Mouse (Mus musculus) limb, embryonic 13.5 days (tissue): ENCODE data around the gene Gm10762. TPM values are rescaled to one million over a fixed set of nuclear protein-coding genes. Genes with fewer than 3 reads are reported as not detected.
"Not testable (repeated sequence)": the region's sequence is repeated elsewhere in the genome, so short reads cannot be mapped to it uniquely, and the experiment has no call there.

Source experiments
- ATAC-seq: fragments of 200-750 bp; cut with Nextera tagmentation; 2 replicates; pipeline ENCODE4 v1.8.0; 2017; ENCODE audit warnings: low read depth, moderate number of reproducible peaks, moderate TSS enrichment; ENCODE audit not compliant: low FRiP score
- H3K27ac ChIP-seq: fragments of 300-500 bp; sonication (generic); 2 replicates; pipeline ENCODE4 v1.5.1; 2015; ENCODE audit warnings: inconsistent platforms, mild to moderate bottlenecking, moderate library complexity
- H3K27me3 ChIP-seq: fragments of 300-500 bp; sonication (generic); 2 replicates; pipeline ENCODE4 v1.6.1; 2015; ENCODE audit warnings: mild to moderate bottlenecking, inconsistent platforms
- H3K36me3 ChIP-seq: fragments of 300-500 bp; sonication (generic); 2 replicates; pipeline ENCODE4 v1.6.1; 2015; ENCODE audit warnings: inconsistent platforms, mild to moderate bottlenecking, moderate library complexity
- H3K4me1 ChIP-seq: fragments of 300-500 bp; sonication (generic); 2 replicates; pipeline ENCODE4 v1.6.1; 2015; ENCODE audit warnings: inconsistent platforms
- H3K4me2 ChIP-seq: fragments of 300-500 bp; sonication (generic); replicated peaks from 2 replicates; pipeline ENCODE4 v1.6.1; 2015; ENCODE audit warnings: inconsistent platforms, mild to moderate bottlenecking, moderate library complexity
- H3K4me3 ChIP-seq: fragments of 300-500 bp; sonication (generic); 2 replicates; pipeline ENCODE4 v1.5.1; 2015; ENCODE audit warnings: moderate library complexity, mild to moderate bottlenecking, inconsistent platforms
- H3K9ac ChIP-seq: fragments of 300-500 bp; sonication (generic); 2 replicates; pipeline ENCODE4 v1.6.1; 2015; ENCODE audit warnings: mild to moderate bottlenecking, inconsistent platforms
- H3K9me3 ChIP-seq: fragments of 300-500 bp; sonication (generic); 2 replicates; pipeline ENCODE4 v1.6.1; 2016; ENCODE audit warnings: inconsistent platforms
- WGBS: fragments of 180-500 bp; shearing (Covaris S2); methylation state at CpG from one replicate; pipeline ENCODE4 v1.1.7; 2015; 5-methylcytosine and 5-hydroxymethylcytosine counted together
- polyA plus RNA-seq: library from polyadenylated mRNA; unstranded; fragments of >200 nt; fragmentation: Nextera tagmentation; extraction: Ambion mirVana; gene quantifications from 2 replicates; pipeline ENCODE4 v1.2.1, GENCODE M21; 2015

Gm10762 gene
- polyA plus RNA-seq, result 21.3 and 21.5 TPM in 2 replicates

DNA sequence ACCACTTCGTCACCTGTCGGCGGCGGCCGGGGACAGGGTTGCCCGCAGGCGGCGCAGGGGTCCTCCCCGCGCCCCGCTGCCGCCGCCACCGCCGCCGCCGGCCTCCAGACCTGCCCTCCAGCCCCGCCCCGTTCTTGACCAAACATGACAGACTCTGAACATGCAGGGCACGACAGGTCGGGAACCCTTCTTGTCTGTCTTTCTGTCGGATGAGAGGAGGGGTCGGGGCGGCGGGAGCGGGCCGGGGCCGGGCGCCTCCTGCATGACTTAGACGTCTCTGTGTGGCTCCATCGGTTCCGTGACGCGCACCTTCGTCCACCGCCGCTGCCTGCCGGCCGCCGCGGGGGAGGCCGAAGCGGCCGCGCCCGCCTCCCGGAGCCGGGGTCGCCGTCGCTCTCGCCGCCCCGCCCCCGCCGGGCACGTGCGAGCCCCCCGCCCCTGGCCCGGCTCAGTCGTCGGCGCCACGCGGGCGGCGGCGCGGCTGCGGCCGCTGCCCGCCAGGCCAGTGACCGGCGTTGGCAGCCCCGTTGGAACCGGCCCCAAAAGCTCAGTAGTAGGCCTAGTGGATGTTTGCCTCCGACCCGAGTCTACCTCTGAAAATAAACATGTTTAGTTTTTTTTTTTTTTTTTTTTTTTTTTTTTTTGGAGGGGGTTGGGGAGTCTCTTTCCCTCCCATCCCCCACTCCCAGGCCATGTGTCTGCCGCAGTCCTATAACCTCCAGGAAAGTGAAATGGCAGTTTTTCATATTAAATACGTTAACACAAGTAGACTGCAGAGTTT is at the start of gene Gm10762:
Gene Gm10762, minus strand, starts transcription at position 65 of the 781 bp plus-strand sequence.
- no peaks in the 10 kb centered on the region for H3K27me3 ChIP-seq
- peak; percentile 79 for ATAC-seq
- no peaks in the 10 kb centered on the region for H3K9me3 ChIP-seq
- H3K4me2 ChIP-seq, result peak within 1 kb of the TSS; percentile 58
- under 1% methylated on average over 79 of the region's 80 CpGs for WGBS
- peaks cover 12% of the 10 kb centered on the region for H3K4me1 ChIP-seq
- no peaks in the 10 kb centered on the region for H3K36me3 ChIP-seq
- H3K9ac ChIP-seq, result peak within 1 kb of the TSS; percentile 100
- peak within 1 kb of the TSS; percentile 88 for H3K4me3 ChIP-seq
- peak within 1 kb of the TSS; percentile 100 for H3K27ac ChIP-seq

- WGBS, result 70% methylated on average over 2 of the region's 2 CpGs
- ATAC-seq, H3K27ac ChIP-seq, H3K4me3 ChIP-seq, H3K27me3 ChIP-seq, H3K4me1 ChIP-seq, H3K36me3 ChIP-seq, H3K9me3 ChIP-seq, H3K4me2 ChIP-seq, H3K9ac ChIP-seq: not testable (repeated sequence)
Measured at GRCm38 (mm10) chr2:129008867-129009266, 41.3 kb upstream of the Gm10762 start.

DNA sequence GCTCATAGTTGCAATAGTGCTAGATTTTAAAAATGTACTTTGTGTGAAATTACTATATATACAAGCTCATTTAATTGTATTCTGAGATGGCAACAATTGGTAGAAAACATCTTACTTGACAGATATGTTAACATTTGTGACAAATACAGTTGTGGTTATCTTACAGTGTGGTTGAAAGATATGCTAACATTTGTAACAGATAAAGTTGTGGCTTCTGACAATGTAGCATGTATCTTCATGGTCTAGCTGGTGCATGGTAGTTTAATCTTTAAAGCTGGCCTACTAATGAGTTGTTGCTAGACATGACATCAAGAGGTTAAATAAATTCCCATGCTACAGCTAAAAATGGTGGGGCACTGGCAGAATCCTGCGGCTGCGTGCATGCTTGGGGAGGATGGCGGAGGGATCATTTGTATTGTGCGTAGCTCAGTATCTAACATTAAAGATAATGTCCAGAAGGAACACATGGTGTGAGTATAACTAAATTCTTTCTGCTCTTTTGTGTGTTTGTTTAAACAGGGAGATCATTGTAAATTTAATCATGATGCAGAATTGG is 38.7 kb upstream of the Gm10762 start:
- H3K36me3 ChIP-seq, result no peaks in the 10 kb centered on the region
- no peak overlapping the region for H3K9ac ChIP-seq
- ATAC-seq, result no peak
- H3K4me2 ChIP-seq, result no peak overlapping the region
- H3K27me3 ChIP-seq, result no peaks in the 10 kb centered on the region
- H3K4me1 ChIP-seq, result no peaks in the 10 kb centered on the region
- no peak overlapping the region for H3K27ac ChIP-seq
- 77% methylated on average over 4 of the region's 4 CpGs for WGBS
- H3K4me3 ChIP-seq, result no peak overlapping the region
- H3K9me3 ChIP-seq, result no peaks in the 10 kb centered on the region

DNA sequence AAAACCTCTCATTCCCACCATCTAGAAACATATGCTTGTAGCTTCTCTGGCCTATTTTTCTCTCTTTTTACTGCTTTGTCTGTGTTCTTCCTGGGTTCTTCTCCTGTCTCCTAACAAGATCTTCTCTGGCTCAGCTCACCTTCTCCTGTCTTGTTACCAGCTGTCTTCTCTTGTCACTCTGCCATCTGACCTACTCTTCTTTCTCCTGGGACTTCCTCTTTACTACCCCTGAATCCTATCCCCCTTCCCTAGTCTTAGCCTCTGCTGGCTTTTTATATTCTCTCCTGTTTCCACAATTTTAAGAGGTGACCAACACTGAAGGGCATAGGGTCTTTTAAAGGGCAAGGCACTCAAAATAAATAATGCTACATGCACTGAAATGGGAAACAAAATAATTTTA is 37.3 kb upstream of the Gm10762 start:
- Histone ChIP-seq H3K4me1 (no peaks in the 10 kb centered on the region), H3K4me3 (no peak overlapping the region), H3K36me3 (no peaks in the 10 kb centered on the region), H3K27me3 (no peaks in the 10 kb centered on the region), H3K9me3 (no peaks in the 10 kb centered on the region), H3K4me2 (no peak overlapping the region), H3K9ac (no peak overlapping the region), H3K27ac (no peak overlapping the region)
- no peak for ATAC-seq

GRCm38 (mm10) chr2:128984746-128985145 is 17.2 kb upstream of the Gm10762 start:
- H3K4me3 ChIP-seq, result no peak overlapping the region
- ATAC-seq, result no peak
- H3K4me2 ChIP-seq, result no peak overlapping the region
- H3K36me3 ChIP-seq, result no peaks in the 10 kb centered on the region
- H3K4me1 ChIP-seq, result no peaks in the 10 kb centered on the region
- 77% methylated on average over 3 of the region's 3 CpGs for WGBS
- H3K27ac ChIP-seq, result no peak overlapping the region
- no peaks in the 10 kb centered on the region for H3K9me3 ChIP-seq
- no peak overlapping the region for H3K9ac ChIP-seq
- H3K27me3 ChIP-seq, result no peaks in the 10 kb centered on the region

DNA sequence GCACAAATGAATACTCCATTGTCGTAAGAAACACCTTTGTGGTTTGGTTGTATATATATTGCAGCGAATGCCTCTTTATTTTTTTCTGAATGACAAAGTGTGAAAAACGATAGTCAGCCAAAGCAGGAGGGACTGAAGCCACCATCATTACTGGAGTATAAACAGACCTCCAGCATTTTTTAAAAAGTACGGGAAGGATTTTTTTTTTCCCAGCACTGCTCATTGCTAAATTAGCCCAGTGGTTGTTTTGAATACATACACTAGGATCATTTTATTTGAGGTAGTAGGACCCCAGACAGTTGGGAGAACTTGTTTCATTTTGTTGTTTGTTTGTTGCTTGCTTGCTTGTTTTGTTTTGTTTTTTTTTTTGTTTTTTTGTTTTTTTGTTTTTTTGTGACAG is 8.0 kb upstream of the Gm10762 start:
- Histone ChIP-seq H3K9ac (no peak overlapping the region), H3K4me2 (no peak overlapping the region), H3K27me3 (no peaks in the 10 kb centered on the region), H3K36me3 (no peaks in the 10 kb centered on the region), H3K9me3 (no peaks in the 10 kb centered on the region), H3K27ac (no peak overlapping the region), H3K4me3 (no peak overlapping the region), H3K4me1 (no peaks in the 10 kb centered on the region)
- 69% methylated on average over 4 of the region's 4 CpGs for WGBS
- no peak for ATAC-seq

DNA sequence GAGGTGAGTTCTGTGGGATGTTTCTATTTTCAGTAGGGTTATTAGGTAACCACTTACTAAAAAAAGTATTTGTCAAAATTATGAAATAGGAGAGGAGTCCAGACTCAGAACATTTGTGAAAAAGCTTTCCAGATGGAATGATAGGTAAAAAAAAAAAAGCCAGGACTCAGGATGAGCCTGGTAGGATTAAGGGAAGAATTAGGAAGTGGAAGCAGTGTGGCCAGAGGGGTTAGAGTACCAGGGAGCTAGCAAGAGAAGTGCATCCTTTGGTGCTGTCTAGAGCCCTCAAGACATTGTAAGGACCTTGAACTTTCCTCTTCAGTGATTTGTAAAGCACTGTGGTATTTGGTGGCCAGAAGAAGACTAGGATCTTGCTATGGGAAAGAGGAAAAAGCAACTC is 4.8 kb upstream of the Gm10762 start:
- Histone ChIP-seq H3K27me3 (no peaks in the 10 kb centered on the region), H3K4me3 (no peak overlapping the region), H3K4me1 (no peaks in the 10 kb centered on the region), H3K4me2 (no peak overlapping the region), H3K9ac (no peak overlapping the region), H3K9me3 (no peaks in the 10 kb centered on the region), H3K36me3 (no peaks in the 10 kb centered on the region), H3K27ac (no peak overlapping the region)
- ATAC-seq, result no peak

GRCm38 (mm10) chr2:128968475-128969083 is 1.1 kb upstream of the Gm10762 start:
- peak overlapping the region; percentile 88 for H3K4me3 ChIP-seq
- H3K27ac ChIP-seq, result peak overlapping the region; percentile 100; the same call in 1 of the 2 replicates
- H3K27me3 ChIP-seq, result no peaks in the 10 kb centered on the region
- no peaks in the 10 kb centered on the region for H3K9me3 ChIP-seq
- H3K36me3 ChIP-seq, result no peaks in the 10 kb centered on the region
- peaks cover 12% of the 10 kb centered on the region for H3K4me1 ChIP-seq
- no peak for ATAC-seq
- H3K9ac ChIP-seq, result peak overlapping the region; percentile 100
- H3K4me2 ChIP-seq, result peak overlapping the region; percentile 58

GRCm38 (mm10) chr2:128966641-128967580 is 614 bp downstream of the Gm10762 start, which contains the start of gene Zc3h6:
Gene Zc3h6, plus strand, starts transcription at chr2:128967402.
- H3K4me1 ChIP-seq, result peaks cover 12% of the 10 kb centered on the region
- H3K4me3 ChIP-seq, result peak within 1 kb of the TSS; percentile 88
- peak within 1 kb of the TSS; percentile 100 for H3K27ac ChIP-seq
- peak within 1 kb of the TSS; percentile 100 for H3K9ac ChIP-seq
- ATAC-seq, result peak; percentile 97
- H3K9me3 ChIP-seq, result no peaks in the 10 kb centered on the region
- no peaks in the 10 kb centered on the region for H3K27me3 ChIP-seq
- peak within 1 kb of the TSS; percentile 58 for H3K4me2 ChIP-seq
- WGBS, result 1% methylated on average over 65 of the region's 65 CpGs
- no peaks in the 10 kb centered on the region for H3K36me3 ChIP-seq

GRCm38 (mm10) chr2:128966236-128966635 is 1.3 kb downstream of the Gm10762 start:
- Histone ChIP-seq H3K4me3 (peak overlapping the region; percentile 88), H3K36me3 (no peaks in the 10 kb centered on the region), H3K9me3 (no peaks in the 10 kb centered on the region), H3K27ac (peak overlapping the region; percentile 78; the same call in 1 of the 2 replicates), H3K27me3 (no peaks in the 10 kb centered on the region), H3K4me1 (peaks cover 12% of the 10 kb centered on the region), H3K9ac (0 out of 2 replicates have a peak overlapping the region, but pooled peaks have one; percentile 20), H3K4me2 (peak overlapping the region; percentile 58)
- ATAC-seq, result no peak
- 17% methylated on average over 6 of the region's 6 CpGs for WGBS

DNA sequence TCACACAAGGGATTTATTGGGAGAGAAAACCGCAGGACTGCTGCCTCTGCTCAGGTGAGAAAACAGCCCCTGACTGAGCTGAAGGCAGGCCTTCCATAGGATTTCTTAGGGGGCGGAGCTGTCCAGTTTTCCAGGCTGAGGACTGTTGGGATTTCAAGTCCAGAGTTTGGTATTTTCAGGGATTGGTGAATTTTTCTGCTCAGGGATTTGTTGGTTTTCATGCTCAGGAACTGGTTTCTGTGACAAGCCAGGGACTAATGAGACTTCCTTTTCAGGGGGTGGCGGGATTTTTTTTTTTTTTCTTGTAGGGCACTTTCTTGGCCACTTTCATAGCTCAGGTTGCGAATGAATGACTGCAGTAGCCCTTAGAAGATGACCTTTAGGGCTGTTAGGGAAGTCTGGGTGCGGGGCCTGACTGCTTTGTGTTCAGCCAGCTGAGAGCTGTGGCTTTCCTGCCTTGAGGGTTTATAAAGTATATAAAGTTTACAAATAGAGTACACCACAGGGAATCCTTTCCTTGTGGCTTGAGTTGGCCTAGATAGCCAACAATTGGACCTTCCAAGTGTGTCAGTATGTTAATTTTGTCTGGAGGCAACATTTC is 1.9 kb downstream of the Gm10762 start:
- no peaks in the 10 kb centered on the region for H3K9me3 ChIP-seq
- H3K27ac ChIP-seq, result peak overlapping the region; percentile 78
- H3K9ac ChIP-seq, result 0 out of 2 replicates have a peak overlapping the region, but pooled peaks have one; percentile 46
- peak overlapping the region; percentile 58 for H3K4me2 ChIP-seq
- H3K36me3 ChIP-seq, result no peaks in the 10 kb centered on the region
- no peaks in the 10 kb centered on the region for H3K27me3 ChIP-seq
- no peak for ATAC-seq
- peak overlapping the region; percentile 88 for H3K4me3 ChIP-seq
- H3K4me1 ChIP-seq, result peaks cover 12% of the 10 kb centered on the region
- 31% methylated on average over 5 of the region's 5 CpGs for WGBS
